Mouse (Mus musculus): ENCODE results near the gene Cpne9.

GRCm38 (mm10) chr6:113289346-113289745 is 7.2 kb downstream of the Cpne9 start:
- TF ChIP-seq CTCF (IDR thresholded peaks at IDR 0.05; ENCODE audit: low read depth) (no peak), EP300 (IDR thresholded peaks at IDR 0.05; ENCODE audit: low read depth) (no peak)

Data from liver, postnatal 0 days (tissue).